In genomic region chr17:33910346-33911051, GRCm38 (mm10) we compare ENCODE assay signal across 7 mouse cellular contexts. TPM values are rescaled to one million over a fixed set of nuclear protein-coding genes. Genes with fewer than 3 reads are reported as not detected.
DNase-seq lines count a peak whose midpoint lies in the region; ATAC-seq and TF ChIP-seq lines count a peak whose summit lies in the region.

No protein-coding gene starts in this region.

- no peaks in the 10 kb centered on the region for H3K27me3 ChIP-seq in lung, postnatal 0 days (replicated peaks; ENCODE audit: insufficient read depth, low read length)
- H3K27me3 ChIP-seq in embryonic facial prominence, embryonic 10.5 days (replicated peaks; ENCODE audit: low read depth, poor library complexity, severe bottlenecking) = no peaks in the 10 kb centered on the region
- H3K27me3 ChIP-seq in intestine, embryonic 14.5 days (replicated peaks; ENCODE audit: control insufficient read depth, insufficient read depth, low read length) = no peaks in the 10 kb centered on the region
- no peaks in the 10 kb centered on the region for H3K27me3 ChIP-seq in neural tube, embryonic 15.5 days (replicated peaks)

- TF ChIP-seq EP300 in lung, postnatal 0 days (IDR thresholded peaks at IDR 0.05) = no peak

- no peaks in the 10 kb centered on the region for H3K9me3 ChIP-seq in lung, postnatal 0 days (ENCODE audit: low read length)
- H3K9me3 ChIP-seq in embryonic facial prominence, embryonic 10.5 days = no peaks in the 10 kb centered on the region
- no peaks in the 10 kb centered on the region for H3K9me3 ChIP-seq in intestine, embryonic 14.5 days (ENCODE audit: control insufficient read depth, low read length)
- H3K9me3 ChIP-seq in neural tube, embryonic 15.5 days (replicated peaks) = no peaks in the 10 kb centered on the region

- H3K4me1 ChIP-seq in lung, postnatal 0 days (ENCODE audit: insufficient read depth, low read depth, low read length) = peaks cover 9% of the 10 kb centered on the region
- peaks cover 56% of the 10 kb centered on the region for H3K4me1 ChIP-seq in embryonic facial prominence, embryonic 10.5 days
- peaks cover 16% of the 10 kb centered on the region for H3K4me1 ChIP-seq in intestine, embryonic 14.5 days (replicated peaks; ENCODE audit: control insufficient read depth, insufficient read depth, low read length)
- H3K4me1 ChIP-seq in neural tube, embryonic 15.5 days = peaks cover 59% of the 10 kb centered on the region

- 42% methylated on average over 11 of the region's 11 CpGs for WGBS in lung, postnatal 0 days
- WGBS in embryonic facial prominence, embryonic 10.5 days = 52% methylated on average over 11 of the region's 11 CpGs
- 48% methylated on average over 11 of the region's 11 CpGs for WGBS in intestine, embryonic 14.5 days
- 66% methylated on average over 11 of the region's 11 CpGs for WGBS in neural tube, embryonic 15.5 days

- peak overlapping the region; percentile 95 for H3K4me2 ChIP-seq in lung, postnatal 0 days (replicated peaks; ENCODE audit: low read depth, low read length)
- H3K4me2 ChIP-seq in intestine, embryonic 14.5 days (ENCODE audit: low read length) = peak overlapping the region; percentile 99
- H3K4me2 ChIP-seq in neural tube, embryonic 15.5 days = peak overlapping the region; percentile 95

- TF ChIP-seq CTCF in lung, postnatal 0 days (IDR thresholded peaks at IDR 0.05) = peak; percentile 34

- peak overlapping the region; percentile 88 for H3K4me3 ChIP-seq in lung, postnatal 0 days (ENCODE audit: low read depth, low read length)
- peak overlapping the region; percentile 95 for H3K4me3 ChIP-seq in embryonic facial prominence, embryonic 10.5 days
- H3K4me3 ChIP-seq in intestine, embryonic 14.5 days (ENCODE audit: low read depth, low read length) = peak overlapping the region; percentile 98
- peak overlapping the region; percentile 87 for H3K4me3 ChIP-seq in neural tube, embryonic 15.5 days (replicated peaks)

- peaks cover 26% of the 10 kb centered on the region; the same call in 1 of the 2 replicates for H3K36me3 ChIP-seq in lung, postnatal 0 days (ENCODE audit: insufficient read depth, low read length)
- peaks cover 50% of the 10 kb centered on the region for H3K36me3 ChIP-seq in embryonic facial prominence, embryonic 10.5 days (replicated peaks)
- peaks cover 41% of the 10 kb centered on the region for H3K36me3 ChIP-seq in intestine, embryonic 14.5 days (ENCODE audit: control insufficient read depth, insufficient read depth, low read length)
- peaks cover 38% of the 10 kb centered on the region for H3K36me3 ChIP-seq in neural tube, embryonic 15.5 days

- H3K9ac ChIP-seq in lung, postnatal 0 days (replicated peaks; ENCODE audit: low read depth) = peak overlapping the region; percentile 96
- peak overlapping the region; percentile 83 for H3K9ac ChIP-seq in intestine, embryonic 14.5 days (ENCODE audit: low read length)
- peak overlapping the region; percentile 91 for H3K9ac ChIP-seq in neural tube, embryonic 15.5 days (replicated peaks)

- ATAC-seq in lung, postnatal 0 days = no peak
- no peak for ATAC-seq in intestine, embryonic 14.5 days (replicated peaks; ENCODE audit: low FRiP score, low TSS enrichment, low read depth)
- no peak for ATAC-seq in neural tube, embryonic 15.5 days (ENCODE audit: low FRiP score)

- DNase-seq in lung, postnatal 0 days (ENCODE audit: low spot score) = no peak
- DNase-seq in lung, postnatal 4 days = no peak
- DNase-seq in embryonic facial prominence, embryonic 10.5 days (ENCODE audit: low spot score) = no peak
- DNase-seq in intestine, embryonic 14.5 days (ENCODE audit: low spot score) = no peak
- DNase-seq in kidney, adult 11 months = no peak
- no peak for DNase-seq in layer of hippocampus, adult 9-11 months

- peak overlapping the region; percentile 98 for H3K27ac ChIP-seq in lung, postnatal 0 days (ENCODE audit: low read length)
- H3K27ac ChIP-seq in embryonic facial prominence, embryonic 10.5 days (replicated peaks) = peak overlapping the region; percentile 93
- H3K27ac ChIP-seq in intestine, embryonic 14.5 days (ENCODE audit: low read depth) = peak overlapping the region; percentile 85; the same call in 1 of the 2 replicates
- peak overlapping the region; percentile 89; the same call in 1 of the 2 replicates for H3K27ac ChIP-seq in neural tube, embryonic 15.5 days (replicated peaks)

RNA-seq across cellular contexts. Expression of gene Daxx, which starts 1.3 kb away (rescaled TPM):
- 23.9 and 29.0 TPM in 2 replicates for polyA plus RNA-seq in lung, postnatal 0 days (2015; fragmentation: Nextera tagmentation; extraction: Ambion mirVana)
- 80.0 and 84.9 TPM in 2 replicates for polyA plus RNA-seq in embryonic facial prominence, embryonic 10.5 days (2016; fragmentation: Nextera tagmentation; extraction: Ambion mirVana)
- polyA plus RNA-seq in intestine, embryonic 14.5 days (2014; fragmentation: Nextera tagmentation; extraction: Ambion mirVana) = 41.8 and 42.7 TPM in 2 replicates
- polyA plus RNA-seq in neural tube, embryonic 15.5 days (2015; fragmentation: Nextera tagmentation; extraction: Ambion mirVana) = 50.7 and 58.5 TPM in 2 replicates

RNA-seq across cellular contexts. Expression of gene Tapbp, which starts 5.2 kb away (rescaled TPM):
- polyA plus RNA-seq in lung, postnatal 0 days (2015; fragmentation: Nextera tagmentation; extraction: Ambion mirVana) = 102 and 113 TPM in 2 replicates
- 9.9 and 11.8 TPM in 2 replicates for polyA plus RNA-seq in embryonic facial prominence, embryonic 10.5 days (2016; fragmentation: Nextera tagmentation; extraction: Ambion mirVana)
- 32.3 and 32.5 TPM in 2 replicates for polyA plus RNA-seq in intestine, embryonic 14.5 days (2014; fragmentation: Nextera tagmentation; extraction: Ambion mirVana)
- 35.3 and 51.3 TPM in 2 replicates for polyA plus RNA-seq in neural tube, embryonic 15.5 days (2015; fragmentation: Nextera tagmentation; extraction: Ambion mirVana)

RNA-seq across cellular contexts. Expression of gene Zbtb22, which starts 5.2 kb away (rescaled TPM):
- polyA plus RNA-seq in lung, postnatal 0 days (2015; fragmentation: Nextera tagmentation; extraction: Ambion mirVana) = 16.6 and 17.0 TPM in 2 replicates
- 19.6 and 21.1 TPM in 2 replicates for polyA plus RNA-seq in embryonic facial prominence, embryonic 10.5 days (2016; fragmentation: Nextera tagmentation; extraction: Ambion mirVana)
- 9.4 and 9.8 TPM in 2 replicates for polyA plus RNA-seq in intestine, embryonic 14.5 days (2014; fragmentation: Nextera tagmentation; extraction: Ambion mirVana)
- 13.7 and 15.8 TPM in 2 replicates for polyA plus RNA-seq in neural tube, embryonic 15.5 days (2015; fragmentation: Nextera tagmentation; extraction: Ambion mirVana)

RNA-seq across cellular contexts. Expression of gene Platr17, which starts 5.6 kb away (rescaled TPM):
- 0.29 and 0.55 TPM in 2 replicates for polyA plus RNA-seq in lung, postnatal 0 days (2015; fragmentation: Nextera tagmentation; extraction: Ambion mirVana)
- polyA plus RNA-seq in embryonic facial prominence, embryonic 10.5 days (2016; fragmentation: Nextera tagmentation; extraction: Ambion mirVana) = 0.27 and 0.45 TPM in 2 replicates
- 0.23 TPM in 2 replicates for polyA plus RNA-seq in intestine, embryonic 14.5 days (2014; fragmentation: Nextera tagmentation; extraction: Ambion mirVana)
- polyA plus RNA-seq in neural tube, embryonic 15.5 days (2015; fragmentation: Nextera tagmentation; extraction: Ambion mirVana) = 0.93 and 1.2 TPM in 2 replicates

RNA-seq across cellular contexts. Expression of gene Rgl2, which starts 18.8 kb away (rescaled TPM):
- 39.0 and 45.2 TPM in 2 replicates for polyA plus RNA-seq in lung, postnatal 0 days (2015; fragmentation: Nextera tagmentation; extraction: Ambion mirVana)
- polyA plus RNA-seq in embryonic facial prominence, embryonic 10.5 days (2016; fragmentation: Nextera tagmentation; extraction: Ambion mirVana) = 40.2 and 41.0 TPM in 2 replicates
- polyA plus RNA-seq in intestine, embryonic 14.5 days (2014; fragmentation: Nextera tagmentation; extraction: Ambion mirVana) = 31.3 and 34.5 TPM in 2 replicates
- polyA plus RNA-seq in neural tube, embryonic 15.5 days (2015; fragmentation: Nextera tagmentation; extraction: Ambion mirVana) = 56.8 and 58.8 TPM in 2 replicates
